Mouse (Mus musculus): ENCODE measurements at regions not wholly inside any gene's neighbourhood (a gene's known extent, or its start where the extent isn't known, plus 50 kb on each side); places are given as distances from the start of the nearest gene placed in this dataset.

DNA sequence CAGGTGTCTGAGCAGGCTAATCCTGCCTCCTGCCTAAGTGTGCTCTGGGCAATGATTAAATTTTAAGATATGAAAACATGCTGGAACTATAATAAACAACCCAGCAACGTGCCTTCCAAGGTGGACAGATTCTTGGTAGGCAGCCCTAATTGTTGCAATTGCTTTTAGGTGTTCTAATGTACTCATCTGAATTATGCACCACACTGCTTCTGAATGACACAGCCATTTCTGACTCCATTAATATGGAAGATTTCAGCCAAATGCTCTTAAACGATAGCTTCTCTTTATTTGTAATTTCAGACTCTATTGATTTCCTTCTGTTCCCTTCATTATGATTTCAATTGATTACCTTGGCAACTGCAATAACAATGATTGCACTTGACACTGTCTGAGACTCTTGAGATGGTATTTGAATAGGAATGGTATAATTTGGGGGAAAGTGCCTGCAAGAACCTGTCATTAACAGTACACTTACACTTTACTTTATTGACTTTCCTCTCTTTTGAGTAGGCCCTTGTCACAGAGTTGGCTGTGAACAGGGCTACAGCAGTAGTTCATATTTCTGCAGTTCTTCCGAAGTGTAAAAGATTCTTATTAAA, 422.8 kb upstream of the Dmac1 start:
- no peaks in the 10 kb centered on the region for H3K9me3 ChIP-seq (replicated peaks; ENCODE audit: control insufficient read depth, low read length)
- H3K36me3 ChIP-seq (ENCODE audit: control insufficient read depth, insufficient read depth, low read length): no peaks in the 10 kb centered on the region
- H3K4me1 ChIP-seq (ENCODE audit: control insufficient read depth, insufficient read depth, low read length): no peaks in the 10 kb centered on the region
- H3K4me2 ChIP-seq: no peak overlapping the region
- H3K4me3 ChIP-seq (ENCODE audit: low read depth, low read length): no peak overlapping the region
- no peak overlapping the region for H3K27ac ChIP-seq (ENCODE audit: low read depth, low read length)
- WGBS (ENCODE audit: insufficient replicate concordance): 72% methylated on average over 3 of the region's 3 CpGs
- H3K27me3 ChIP-seq (ENCODE audit: control insufficient read depth, insufficient read depth, low read length): no peaks in the 10 kb centered on the region
- no peak overlapping the region for H3K9ac ChIP-seq (ENCODE audit: low read depth, low read length)
- no peak for ATAC-seq (replicated peaks; ENCODE audit: insufficient number of reproducible peaks, low FRiP score, low TSS enrichment)

DNA sequence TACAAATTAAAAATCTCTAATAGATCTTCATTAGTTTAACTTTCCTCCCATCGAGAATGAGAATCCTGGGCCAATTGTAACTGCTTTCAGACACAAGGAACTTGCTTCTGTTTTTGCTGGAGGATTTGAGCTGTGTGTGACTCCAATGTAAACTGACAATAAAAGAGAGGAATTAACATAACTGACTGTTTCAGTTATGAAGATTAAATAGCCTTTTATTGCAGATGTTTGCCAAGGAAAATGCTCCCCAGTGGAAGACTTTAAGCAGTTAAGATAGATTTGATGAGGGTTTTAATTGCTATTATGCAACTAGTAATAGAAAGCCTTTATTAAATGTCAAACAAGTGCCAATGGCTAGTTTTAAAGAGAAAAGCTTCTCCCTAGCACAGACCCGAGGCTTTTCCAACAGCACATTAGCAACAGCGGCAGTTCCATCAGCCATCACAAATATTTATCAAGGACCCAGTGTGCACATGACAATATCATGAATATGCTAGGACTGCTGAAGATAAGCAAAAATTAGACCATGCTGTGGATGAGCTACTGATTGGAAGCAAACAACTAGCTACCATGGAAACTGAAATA, 398.6 kb upstream of the Dmac1 start:
- 73% methylated on average over 3 of the region's 3 CpGs for WGBS (ENCODE audit: insufficient replicate concordance)
- Histone ChIP-seq H3K27me3 (ENCODE audit: control insufficient read depth, insufficient read depth, low read length) (no peaks in the 10 kb centered on the region), H3K4me3 (ENCODE audit: low read depth, low read length) (no peak overlapping the region), H3K27ac (ENCODE audit: low read depth, low read length) (no peak overlapping the region), H3K9me3 (replicated peaks; ENCODE audit: control insufficient read depth, low read length) (no peaks in the 10 kb centered on the region), H3K4me1 (ENCODE audit: control insufficient read depth, insufficient read depth, low read length) (no peaks in the 10 kb centered on the region), H3K9ac (ENCODE audit: low read depth, low read length) (no peak overlapping the region), H3K4me2 (no peak overlapping the region), H3K36me3 (ENCODE audit: control insufficient read depth, insufficient read depth, low read length) (no peaks in the 10 kb centered on the region)
- ATAC-seq (replicated peaks; ENCODE audit: insufficient number of reproducible peaks, low FRiP score, low TSS enrichment): no peak

DNA sequence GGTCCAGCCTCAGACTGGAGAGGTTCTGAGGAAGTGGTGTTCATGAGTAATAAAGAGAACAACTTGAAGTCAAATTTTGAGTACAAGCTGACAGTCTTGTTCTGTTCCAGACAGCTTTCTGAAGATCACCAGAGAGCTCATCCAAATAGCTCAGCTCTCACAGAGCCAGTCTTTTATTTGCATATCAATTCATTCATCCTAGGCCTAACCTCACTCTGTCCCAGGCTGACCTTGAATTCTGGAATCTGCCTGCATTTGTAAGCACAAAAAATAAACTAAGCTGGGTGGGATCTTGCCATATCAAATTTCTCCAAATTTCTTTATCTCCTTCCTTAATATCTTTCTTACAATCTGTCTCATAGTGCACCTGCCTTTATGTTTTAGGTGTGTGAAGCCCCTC, 362.9 kb upstream of the Dmac1 start:
- no peak for ATAC-seq (replicated peaks; ENCODE audit: insufficient number of reproducible peaks, low FRiP score, low TSS enrichment)
- Histone ChIP-seq H3K9me3 (replicated peaks; ENCODE audit: control insufficient read depth, low read length) (no peaks in the 10 kb centered on the region), H3K4me1 (ENCODE audit: control insufficient read depth, insufficient read depth, low read length) (no peaks in the 10 kb centered on the region), H3K9ac (ENCODE audit: low read depth, low read length) (no peak overlapping the region), H3K4me2 (no peak overlapping the region), H3K4me3 (ENCODE audit: low read depth, low read length) (no peak overlapping the region), H3K27ac (ENCODE audit: low read depth, low read length) (no peak overlapping the region), H3K36me3 (ENCODE audit: control insufficient read depth, insufficient read depth, low read length) (no peaks in the 10 kb centered on the region), H3K27me3 (ENCODE audit: control insufficient read depth, insufficient read depth, low read length) (no peaks in the 10 kb centered on the region)

DNA sequence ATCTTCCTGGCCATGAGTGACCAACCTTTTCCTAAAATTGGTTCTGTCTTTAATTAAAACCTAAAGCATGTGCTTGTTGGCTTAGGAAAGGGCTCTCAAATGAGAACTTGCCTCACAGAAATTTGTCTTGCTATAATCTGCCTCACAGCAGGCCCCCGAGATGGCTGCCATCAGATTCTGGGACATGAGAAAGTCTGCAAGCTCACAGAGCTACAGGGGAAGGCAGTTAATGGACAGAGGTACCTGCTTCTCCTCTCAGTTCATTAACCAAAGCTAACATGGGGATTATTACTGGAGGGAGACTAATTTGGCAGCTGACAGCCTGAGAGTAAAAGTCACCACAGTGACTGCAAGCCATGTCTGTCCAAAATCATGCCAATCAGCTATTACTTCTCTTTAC, 358.5 kb upstream of the Dmac1 start:
- Histone ChIP-seq H3K36me3 (ENCODE audit: control insufficient read depth, insufficient read depth, low read length) (no peaks in the 10 kb centered on the region), H3K9ac (ENCODE audit: low read depth, low read length) (no peak overlapping the region), H3K4me1 (ENCODE audit: control insufficient read depth, insufficient read depth, low read length) (no peaks in the 10 kb centered on the region), H3K27me3 (ENCODE audit: control insufficient read depth, insufficient read depth, low read length) (no peaks in the 10 kb centered on the region), H3K4me3 (ENCODE audit: low read depth, low read length) (no peak overlapping the region), H3K9me3 (replicated peaks; ENCODE audit: control insufficient read depth, low read length) (no peaks in the 10 kb centered on the region), H3K27ac (ENCODE audit: low read depth, low read length) (no peak overlapping the region), H3K4me2 (no peak overlapping the region)
- WGBS (ENCODE audit: insufficient replicate concordance): 68% methylated on average over 1 of the region's 1 CpGs
- no peak for ATAC-seq (replicated peaks; ENCODE audit: insufficient number of reproducible peaks, low FRiP score, low TSS enrichment)

DNA sequence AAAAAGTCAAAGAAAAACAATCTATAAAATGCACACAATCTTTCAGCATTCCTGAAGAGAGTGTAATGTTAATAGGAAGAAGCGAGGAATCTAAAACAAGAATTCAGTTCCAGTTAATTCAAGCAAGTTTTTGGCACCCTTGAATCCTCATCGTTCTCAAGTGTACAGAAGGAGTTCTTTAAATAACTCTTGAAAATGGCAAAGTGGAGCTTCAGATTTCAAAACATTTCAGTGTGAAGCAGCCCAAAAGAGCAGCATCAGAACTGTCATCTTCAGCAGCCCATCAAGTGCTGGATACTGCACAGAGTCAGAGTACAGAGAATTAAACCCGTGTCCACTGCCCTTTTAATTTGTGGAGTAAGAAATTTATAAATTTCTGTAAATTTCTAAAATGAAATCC, 311.8 kb upstream of the Dmac1 start:
- Histone ChIP-seq H3K27me3 (ENCODE audit: control insufficient read depth, insufficient read depth, low read length) (no peaks in the 10 kb centered on the region), H3K9me3 (replicated peaks; ENCODE audit: control insufficient read depth, low read length) (no peaks in the 10 kb centered on the region), H3K36me3 (ENCODE audit: control insufficient read depth, insufficient read depth, low read length) (no peaks in the 10 kb centered on the region), H3K27ac (ENCODE audit: low read depth, low read length) (no peak overlapping the region), H3K4me3 (ENCODE audit: low read depth, low read length) (no peak overlapping the region), H3K4me1 (ENCODE audit: control insufficient read depth, insufficient read depth, low read length) (no peaks in the 10 kb centered on the region), H3K4me2 (no peak overlapping the region), H3K9ac (ENCODE audit: low read depth, low read length) (no peak overlapping the region)
- ATAC-seq (replicated peaks; ENCODE audit: insufficient number of reproducible peaks, low FRiP score, low TSS enrichment): no peak
- WGBS (ENCODE audit: insufficient replicate concordance): 68% methylated on average over 3 of the region's 3 CpGs

DNA sequence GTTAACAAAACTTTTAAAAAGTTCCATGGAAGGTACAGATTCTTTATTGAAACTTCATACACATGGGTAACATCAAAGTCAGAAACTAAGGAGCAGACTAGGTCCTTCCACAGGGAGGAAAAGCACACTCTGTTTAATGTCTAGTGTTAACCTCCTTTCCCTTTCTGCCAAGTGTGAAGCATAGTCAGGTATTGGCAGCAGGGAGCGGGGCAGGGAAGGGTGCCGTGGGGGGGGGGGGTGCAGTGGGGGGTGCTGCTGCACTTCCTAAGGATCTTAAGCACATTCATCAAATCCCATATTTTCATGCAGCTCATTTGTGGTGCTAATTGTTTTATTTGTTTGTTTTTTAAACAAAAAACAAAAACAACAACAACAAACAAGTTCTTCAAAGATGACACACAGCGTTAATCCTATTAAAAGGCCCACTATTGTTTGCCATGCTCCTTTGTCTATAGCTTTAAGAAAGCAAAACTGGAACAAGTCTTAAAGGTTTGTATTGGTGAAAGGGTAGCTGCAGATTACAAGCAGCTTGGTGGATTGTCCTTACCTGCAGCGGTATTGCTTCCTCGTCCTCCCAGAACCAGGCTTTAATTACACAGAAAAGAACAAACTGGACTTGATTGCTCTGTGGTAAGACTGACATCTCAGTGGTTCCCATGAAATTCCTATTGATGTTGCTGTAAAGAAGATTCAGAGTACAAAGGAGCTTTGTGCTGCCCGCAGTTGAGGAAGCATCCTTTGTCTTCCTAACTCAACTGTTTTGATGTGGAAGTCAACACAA, 310.2 kb upstream of the Dmac1 start:
- WGBS (ENCODE audit: insufficient replicate concordance): 75% methylated on average over 6 of the region's 6 CpGs
- H3K9me3 ChIP-seq (replicated peaks; ENCODE audit: control insufficient read depth, low read length): no peaks in the 10 kb centered on the region
- no peak overlapping the region for H3K4me2 ChIP-seq
- no peak for ATAC-seq (replicated peaks; ENCODE audit: insufficient number of reproducible peaks, low FRiP score, low TSS enrichment)
- no peak overlapping the region for H3K27ac ChIP-seq (ENCODE audit: low read depth, low read length)
- H3K4me1 ChIP-seq (ENCODE audit: control insufficient read depth, insufficient read depth, low read length): no peaks in the 10 kb centered on the region
- H3K4me3 ChIP-seq (ENCODE audit: low read depth, low read length): no peak overlapping the region
- no peak overlapping the region for H3K9ac ChIP-seq (ENCODE audit: low read depth, low read length)
- H3K27me3 ChIP-seq (ENCODE audit: control insufficient read depth, insufficient read depth, low read length): no peaks in the 10 kb centered on the region
- H3K36me3 ChIP-seq (ENCODE audit: control insufficient read depth, insufficient read depth, low read length): no peaks in the 10 kb centered on the region

DNA sequence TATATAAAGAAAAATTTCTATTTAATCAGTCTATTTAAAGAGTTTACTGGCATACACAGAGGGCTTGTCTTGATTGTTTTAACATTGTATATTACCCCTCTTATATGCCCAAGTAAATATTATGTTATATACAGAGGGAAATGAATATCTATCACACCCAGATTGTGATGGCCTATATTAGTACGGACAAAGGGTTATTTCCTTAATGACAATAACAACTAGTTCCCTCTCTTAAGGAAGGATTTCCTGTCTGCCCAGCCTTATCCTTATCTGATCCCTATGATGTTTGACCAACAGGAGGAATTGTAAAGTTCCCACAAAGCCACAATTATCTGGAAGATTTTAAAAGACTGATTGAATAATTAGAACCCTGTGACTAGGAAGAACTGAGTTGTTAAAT, 301.8 kb upstream of the Dmac1 start:
- Histone ChIP-seq H3K27ac (ENCODE audit: low read depth, low read length) (no peak overlapping the region), H3K9ac (ENCODE audit: low read depth, low read length) (no peak overlapping the region), H3K4me3 (ENCODE audit: low read depth, low read length) (no peak overlapping the region), H3K9me3 (replicated peaks; ENCODE audit: control insufficient read depth, low read length) (no peaks in the 10 kb centered on the region), H3K4me1 (ENCODE audit: control insufficient read depth, insufficient read depth, low read length) (no peaks in the 10 kb centered on the region), H3K4me2 (no peak overlapping the region), H3K27me3 (ENCODE audit: control insufficient read depth, insufficient read depth, low read length) (no peaks in the 10 kb centered on the region), H3K36me3 (ENCODE audit: control insufficient read depth, insufficient read depth, low read length) (no peaks in the 10 kb centered on the region)
- no peak for ATAC-seq (replicated peaks; ENCODE audit: insufficient number of reproducible peaks, low FRiP score, low TSS enrichment)
- 69% methylated on average over 1 of the region's 1 CpGs for WGBS (ENCODE audit: insufficient replicate concordance)

DNA sequence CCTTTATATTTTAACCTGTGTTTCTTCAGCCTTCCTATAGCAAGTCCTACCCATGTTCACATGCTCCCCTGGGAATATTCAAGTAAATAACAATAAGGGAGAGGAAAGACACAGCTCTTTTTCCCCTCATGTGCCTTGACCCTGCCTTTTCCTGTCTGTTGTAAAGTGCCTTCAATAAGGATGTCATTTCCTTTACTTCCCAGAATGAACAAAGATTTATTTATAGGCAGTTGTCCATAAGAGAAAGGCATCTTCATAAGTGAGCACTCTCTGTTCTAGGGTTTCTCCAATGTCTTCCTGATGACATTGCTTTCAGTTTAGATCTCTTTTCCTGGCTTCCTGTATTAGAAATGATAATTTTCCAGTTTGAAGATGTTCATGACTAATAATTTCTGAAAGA, 294.5 kb upstream of the Dmac1 start:
- H3K27ac ChIP-seq (ENCODE audit: low read depth, low read length): no peak overlapping the region
- no peak overlapping the region for H3K4me2 ChIP-seq
- H3K27me3 ChIP-seq (ENCODE audit: control insufficient read depth, insufficient read depth, low read length): no peaks in the 10 kb centered on the region
- no peak overlapping the region for H3K4me3 ChIP-seq (ENCODE audit: low read depth, low read length)
- H3K9ac ChIP-seq (ENCODE audit: low read depth, low read length): no peak overlapping the region
- H3K4me1 ChIP-seq (ENCODE audit: control insufficient read depth, insufficient read depth, low read length): no peaks in the 10 kb centered on the region
- ATAC-seq (replicated peaks; ENCODE audit: insufficient number of reproducible peaks, low FRiP score, low TSS enrichment): no peak
- H3K9me3 ChIP-seq (replicated peaks; ENCODE audit: control insufficient read depth, low read length): no peaks in the 10 kb centered on the region
- no peaks in the 10 kb centered on the region for H3K36me3 ChIP-seq (ENCODE audit: control insufficient read depth, insufficient read depth, low read length)

DNA sequence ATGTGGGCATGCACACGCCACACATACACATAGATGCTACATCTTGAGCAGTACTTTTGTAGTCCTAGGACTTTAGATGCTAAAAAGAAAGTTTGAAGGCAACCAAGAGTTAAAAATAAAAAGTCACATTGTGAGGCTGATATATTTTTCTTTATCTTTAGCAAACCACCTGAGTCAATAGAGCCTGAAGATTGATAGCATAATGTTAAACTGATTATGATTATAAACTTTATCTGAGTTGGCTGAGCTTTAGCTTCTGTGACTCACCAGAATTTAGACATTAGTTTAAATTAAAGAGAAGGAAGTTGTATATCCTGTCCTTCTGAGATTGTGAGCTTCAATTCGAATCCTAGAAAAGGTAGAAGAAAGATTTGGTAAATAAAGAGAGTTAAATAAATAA, 289.5 kb upstream of the Dmac1 start:
- Histone ChIP-seq H3K9ac (ENCODE audit: low read depth, low read length) (no peak overlapping the region), H3K4me3 (ENCODE audit: low read depth, low read length) (no peak overlapping the region), H3K4me1 (ENCODE audit: control insufficient read depth, insufficient read depth, low read length) (no peaks in the 10 kb centered on the region), H3K36me3 (ENCODE audit: control insufficient read depth, insufficient read depth, low read length) (no peaks in the 10 kb centered on the region), H3K27me3 (ENCODE audit: control insufficient read depth, insufficient read depth, low read length) (no peaks in the 10 kb centered on the region), H3K27ac (ENCODE audit: low read depth, low read length) (no peak overlapping the region), H3K9me3 (replicated peaks; ENCODE audit: control insufficient read depth, low read length) (no peaks in the 10 kb centered on the region), H3K4me2 (no peak overlapping the region)
- WGBS (ENCODE audit: insufficient replicate concordance): 71% methylated on average over 2 of the region's 2 CpGs
- ATAC-seq (replicated peaks; ENCODE audit: insufficient number of reproducible peaks, low FRiP score, low TSS enrichment): no peak

All from heart, embryonic 11.5 days (tissue).